Mouse (Mus musculus): ENCODE measurements around the gene Cnih4.

The Cnih4 gene

GRCm38 (mm10) chr1:181210601-181211402 lies 66.3 kb downstream of the Cnih4 start:
- DNase-seq (ENCODE audit: low spot score in 2 of 2): peak; percentile 61 to 69

DNA sequence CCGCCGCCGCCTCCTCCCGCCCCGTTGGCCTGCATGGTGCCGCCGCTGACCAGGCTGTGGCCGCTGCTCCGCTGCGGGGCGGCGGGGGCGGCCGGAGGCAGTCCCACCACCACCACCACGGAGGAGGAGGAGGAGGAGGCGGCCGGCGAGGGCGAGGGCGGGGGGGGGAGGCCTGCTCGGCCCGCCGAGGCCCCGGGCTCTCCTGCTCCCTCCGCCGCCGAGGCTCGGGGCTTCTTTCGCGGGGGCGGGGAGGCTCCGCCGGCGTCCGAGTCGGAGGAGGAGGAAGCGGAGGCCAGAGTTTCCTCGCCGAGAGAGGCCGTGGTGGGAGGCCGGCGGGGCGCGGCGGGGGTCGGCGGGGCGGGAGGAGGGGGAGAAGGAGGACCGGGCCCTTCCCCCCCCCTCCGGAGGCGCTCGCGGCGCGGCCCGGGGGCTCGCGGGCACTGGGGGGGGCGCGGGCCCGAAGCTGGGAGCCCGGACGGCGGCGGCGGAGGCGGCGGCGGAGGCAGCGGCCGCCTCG lies 67.0 kb downstream of the Cnih4 start:
- DNase-seq (ENCODE audit: low spot score in 2 of 2): peak in 1 of 2 experiments; percentile 61

- peak; percentile 84 to 86 for DNase-seq (ENCODE audit: low spot score in 2 of 2)
Observed at GRCm38 (mm10) chr1:181211920-181212633, 67.6 kb downstream of the Cnih4 start, which contains the start of gene Wdr26. Gene Wdr26 (minus strand): TSS chr1:181212001.

GRCm38 (mm10) chr1:181214296-181215035 lies 70.0 kb downstream of the Cnih4 start:
- DNase-seq (ENCODE audit: low spot score in 2 of 2): no peak

DNA sequence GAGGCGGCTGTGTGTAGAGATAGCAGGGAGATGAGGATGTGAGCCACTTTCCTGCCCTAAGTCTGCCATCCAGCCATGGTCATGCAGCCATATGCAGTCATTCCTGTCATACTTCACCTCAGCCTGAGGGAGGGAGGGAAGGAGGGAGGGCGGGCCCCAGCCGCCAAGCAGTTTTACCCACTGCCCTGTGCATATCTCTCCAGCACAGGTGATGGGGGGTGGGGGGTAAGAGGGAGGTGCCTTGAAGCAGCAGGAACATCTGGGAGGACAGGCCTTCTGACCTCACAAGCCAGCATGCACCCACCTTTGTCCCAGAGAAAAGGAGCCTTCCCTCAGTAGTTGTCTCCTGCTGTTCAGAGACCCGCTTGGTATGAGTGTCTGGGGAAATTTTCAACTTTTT lies 71.8 kb downstream of the Cnih4 start:
- DNase-seq (ENCODE audit: low spot score in 2 of 2): peak; percentile 59 to 82

Data from spleen, postnatal 10 days (tissue).